Mouse (Mus musculus) central nervous system, embryonic 18 days (tissue): Measurements from ENCODE around the gene Sult1c1. TPM values are rescaled to one million over a fixed set of nuclear protein-coding genes. Genes with fewer than 3 reads are reported as not detected.

Experiments
- polyA plus RNA-seq: library from polyadenylated mRNA; depleted of rRNA; stranded (reverse); fragments of >200 nt; gene quantifications from 2 replicates; pipeline ENCODE4 v1.2.3, GENCODE M21; 2012; rRNA removed

Gene Sult1c1
- 0.08 TPM in 1 of 2 replicates, not detected in the other for polyA plus RNA-seq

GRCm38 (mm10) chr17:53990574-53990973 lies at the start of gene Sult1c1:
Gene Sult1c1 (minus strand): TSS chr17:53990674.

Other genes starting within 250 kb of the Sult1c1 start
- gene Sult1c2, start 144.3 kb downstream of the Sult1c1 start, polyA plus RNA-seq, result not detected in 2 replicates